1 mouse cellular context compared by ENCODE assay signal in the genomic region with DNA sequence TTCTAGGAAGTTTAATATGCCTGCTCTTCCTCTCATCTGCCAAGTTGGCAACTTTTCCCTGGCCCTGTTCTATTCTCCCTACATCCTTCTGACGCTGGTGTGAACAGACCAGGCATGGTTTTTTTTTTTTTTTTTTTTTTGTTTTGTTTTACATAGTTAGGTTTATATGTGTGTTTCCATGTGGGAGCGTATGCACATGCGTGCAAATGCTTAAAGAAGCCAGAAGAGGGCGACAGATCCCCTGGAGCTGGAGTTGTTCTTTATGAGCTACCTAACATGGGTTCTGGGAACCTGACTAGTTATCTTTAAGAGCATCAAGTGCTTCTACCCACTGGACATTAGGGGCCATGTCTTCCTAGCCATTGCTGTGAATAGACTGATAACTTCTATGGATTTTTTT.
TF ChIP-seq lines count a peak whose summit lies in the region.

No protein-coding gene starts in this region.

TF ChIP-seq in CH12.LX, 34 proteins besides CTCF, POLR2A, EP300 and RAD21 (continued from another document):
- TF ChIP-seq ZKSCAN1 (IDR thresholded peaks at IDR 0.05; ENCODE audit: borderline replicate concordance, low read depth, low read length): no peak
- no peak for TF ChIP-seq MAZ (IDR thresholded peaks at IDR 0.05; ENCODE audit: low read depth, low read length)
- peak; percentile 26; the same call in 1 of the 2 replicates for TF ChIP-seq NRF1 (IDR thresholded peaks at IDR 0.05; ENCODE audit: low read depth, low read length)
